Mouse (Mus musculus): ENCODE measurements around the gene Mfsd4a.
A peak's percentile ranks its signal among the peaks of the same experiment; 100 is the strongest.

Mfsd4a gene

DNA sequence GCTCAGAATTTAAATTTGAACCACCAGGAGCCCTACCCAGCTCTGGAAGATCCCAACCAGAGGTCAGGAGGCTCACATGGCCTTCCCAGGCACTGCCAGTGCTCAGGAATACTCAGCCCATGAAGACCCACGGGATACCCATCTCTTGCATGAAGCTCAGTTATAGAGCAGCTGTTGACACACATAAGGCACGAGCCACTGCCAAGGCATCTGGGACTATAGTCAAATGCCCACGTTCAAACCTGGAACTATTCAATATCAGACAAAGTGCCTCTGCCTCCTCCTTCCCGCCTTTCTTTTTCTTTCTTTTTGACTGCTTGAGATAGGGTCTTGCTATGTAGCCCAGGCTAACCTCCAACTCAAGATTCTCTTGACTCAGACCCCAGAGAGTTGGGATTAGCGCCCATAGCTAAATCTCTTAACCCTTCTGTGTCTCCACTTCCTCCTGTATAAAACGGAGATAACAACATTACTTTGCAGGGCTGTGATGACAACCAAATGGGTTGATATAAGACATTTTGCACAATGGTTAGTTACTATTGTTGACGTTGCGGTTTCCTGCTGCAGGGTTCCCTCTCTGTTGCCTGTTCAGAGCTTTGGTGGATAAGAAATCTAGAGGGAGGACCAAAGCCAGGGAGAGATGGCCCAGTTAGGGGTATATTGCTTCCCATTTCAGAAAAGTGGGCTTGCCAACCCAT lies 2.2 kb downstream of the Mfsd4a start:
- DNase-seq (ENCODE audit: low spot score in 2 of 2) = peak; percentile 47 to 68

DNA sequence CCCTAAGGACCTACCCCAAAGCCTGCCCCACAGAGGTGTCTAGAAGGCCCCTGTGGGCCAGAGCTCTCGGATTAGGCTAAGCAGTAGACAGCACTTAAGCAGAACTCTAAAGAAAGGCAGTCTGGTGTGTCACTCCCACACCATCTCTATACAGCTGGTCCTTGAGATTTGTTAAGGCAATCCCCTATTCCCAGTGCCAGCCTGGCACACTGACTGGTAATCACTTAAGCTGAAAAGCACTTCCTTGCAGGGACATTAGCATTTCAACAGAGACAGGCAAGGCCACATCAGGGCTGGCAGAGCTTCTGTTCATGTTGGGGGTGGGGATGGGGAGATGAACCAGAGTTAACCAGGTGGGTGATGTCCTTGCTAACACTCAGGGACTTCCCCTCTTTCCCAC lies 2.9 kb downstream of the Mfsd4a start:
- DNase-seq (ENCODE audit: low spot score in 2 of 2) = peak; percentile 57 to 66

DNA sequence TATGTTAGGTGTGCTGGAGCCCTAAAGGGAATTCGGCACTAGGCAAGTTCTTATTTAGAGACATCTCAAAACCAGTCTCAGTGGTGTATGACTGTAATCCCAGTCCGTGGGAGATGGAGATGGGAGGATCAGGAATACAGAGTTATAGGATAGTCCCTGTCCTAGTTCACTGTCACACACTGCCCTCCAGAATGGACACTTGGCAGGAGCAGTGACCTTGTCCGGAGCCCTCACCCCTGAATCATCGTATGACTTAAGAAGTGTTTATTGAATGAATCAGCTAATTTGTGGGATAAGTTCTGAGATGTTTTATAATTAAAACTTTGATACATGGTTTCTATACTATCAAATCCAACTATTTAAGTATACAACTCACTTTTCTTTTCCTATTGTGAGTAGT lies 4.8 kb downstream of the Mfsd4a start:
- no peak for DNase-seq (ENCODE audit: low spot score in 2 of 2)

DNA sequence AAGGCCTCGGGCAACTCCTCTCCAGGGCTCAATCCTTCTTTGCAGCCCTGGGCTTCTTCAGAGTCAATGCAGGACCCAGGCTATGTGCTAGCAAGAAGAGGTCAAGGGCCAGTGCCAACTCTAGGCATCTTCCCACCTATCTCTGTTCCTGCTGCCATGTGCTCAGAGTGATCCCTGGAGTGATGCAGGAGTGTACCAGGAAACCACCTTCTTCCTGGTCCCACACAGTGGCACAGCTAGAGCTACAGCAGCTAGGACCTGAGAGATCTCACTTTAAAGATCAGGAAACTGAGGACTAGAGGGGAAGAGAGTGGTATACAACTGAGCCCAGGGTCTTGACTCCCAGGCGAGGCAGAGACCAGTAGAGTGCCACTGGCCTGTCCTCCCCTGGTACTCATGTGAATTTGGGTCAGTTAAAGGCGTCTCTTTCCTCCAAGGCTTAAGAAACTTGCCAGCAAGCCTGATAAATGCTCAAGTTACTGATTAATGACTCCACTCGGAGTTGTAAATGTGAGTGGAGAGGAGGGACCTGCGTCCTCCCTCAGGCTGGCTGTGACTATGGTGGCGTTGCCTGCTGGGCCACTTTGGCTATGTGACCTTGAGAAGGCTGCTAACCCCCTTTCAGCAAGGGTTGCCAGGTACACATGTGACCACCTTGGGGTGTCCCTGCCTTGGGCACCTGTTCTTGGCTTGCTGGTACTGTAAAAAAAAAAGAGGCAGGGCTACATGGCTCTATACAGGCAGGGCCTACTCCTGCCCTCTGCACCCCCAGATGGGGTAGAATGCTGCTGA lies 5.9 kb downstream of the Mfsd4a start:
- no peak for DNase-seq (ENCODE audit: low spot score in 2 of 2)

DNA sequence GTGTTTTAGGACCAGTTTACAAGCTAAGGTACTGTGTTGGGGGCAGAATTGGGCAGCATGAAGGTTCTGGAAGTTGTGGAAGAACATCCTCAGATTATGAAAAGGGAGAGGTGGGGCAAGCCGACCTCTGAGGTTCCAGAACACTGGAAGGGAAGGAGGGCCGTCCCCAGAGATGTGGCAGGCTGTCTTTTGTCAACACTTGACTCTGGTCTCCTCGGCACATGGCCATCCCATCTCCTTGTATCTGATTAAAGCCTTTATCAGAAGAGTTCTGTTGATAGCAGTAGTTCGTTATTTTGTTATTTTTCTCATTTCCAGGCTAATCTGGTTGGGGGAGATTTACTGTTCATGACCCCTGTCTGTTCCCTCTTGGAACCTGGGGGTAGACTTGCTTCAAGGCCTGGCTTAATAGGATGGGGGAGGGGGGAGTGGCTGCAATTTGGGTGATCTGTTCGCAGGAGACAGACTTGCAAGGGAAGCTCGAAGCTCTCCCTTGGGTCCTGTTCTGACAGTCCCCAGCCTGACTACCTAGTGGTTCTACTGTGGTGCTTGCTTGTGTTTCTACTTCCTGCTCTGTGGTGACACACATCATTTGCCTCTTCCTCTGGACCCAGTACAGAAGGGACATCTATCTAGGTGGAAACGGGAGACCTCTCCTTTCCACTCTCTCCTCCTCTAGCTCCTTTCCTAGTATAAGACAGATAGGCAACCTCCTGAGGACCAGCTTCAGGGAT lies 7.7 kb downstream of the Mfsd4a start:
- DNase-seq (ENCODE audit: low spot score in 2 of 2) = no peak

DNA sequence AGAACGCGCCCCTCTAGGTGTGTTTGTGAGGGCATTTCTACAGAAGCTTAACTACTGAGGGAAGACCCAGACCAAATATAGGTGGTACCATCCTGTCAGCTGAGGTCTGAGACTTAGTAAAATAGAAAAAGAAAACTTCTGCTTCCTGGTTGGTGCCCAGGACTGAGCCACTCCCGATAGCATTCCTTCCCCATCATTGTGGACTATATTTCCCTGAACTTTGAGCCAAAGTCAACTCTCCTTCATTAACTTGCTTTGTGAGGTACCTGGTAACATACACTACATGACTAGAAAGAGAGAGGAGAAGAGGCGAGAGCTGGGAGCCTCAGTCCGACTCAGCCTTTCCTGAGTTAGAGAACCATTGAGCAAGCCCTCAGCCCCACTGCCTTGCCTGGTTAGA lies 9.3 kb downstream of the Mfsd4a start:
- no peak for DNase-seq (ENCODE audit: low spot score in 2 of 2)

DNA sequence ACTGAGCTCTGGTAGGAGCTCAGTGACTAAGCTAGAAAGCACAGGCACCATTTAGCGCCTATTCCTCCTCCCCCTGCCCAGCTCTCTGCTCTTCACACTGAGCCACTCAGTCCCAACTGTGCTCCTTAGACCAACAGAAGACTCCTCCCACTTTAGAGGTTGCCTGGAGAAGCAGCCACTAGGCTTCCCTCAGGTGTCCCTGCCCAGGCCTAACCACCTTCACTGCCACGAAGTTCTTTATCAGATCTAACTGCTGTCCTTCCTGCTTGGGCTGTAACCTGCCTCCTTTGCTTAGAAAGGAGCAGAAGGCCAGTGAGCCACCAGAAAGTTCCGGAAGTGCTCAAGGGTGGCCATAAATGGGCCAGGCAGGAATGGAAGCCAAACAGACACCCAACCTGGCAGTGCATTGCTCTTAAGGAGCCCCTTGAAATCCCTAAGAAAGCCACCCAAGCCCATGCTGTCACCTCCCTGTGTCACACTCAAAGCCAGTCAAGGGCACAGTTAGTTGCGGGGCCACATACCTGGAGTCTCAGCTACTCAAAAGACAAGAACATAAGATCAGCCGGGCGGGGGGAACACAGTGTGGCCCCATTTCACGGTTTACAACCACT lies 12.7 kb downstream of the Mfsd4a start:
- DNase-seq (ENCODE audit: low spot score in 2 of 2) = no peak

DNA sequence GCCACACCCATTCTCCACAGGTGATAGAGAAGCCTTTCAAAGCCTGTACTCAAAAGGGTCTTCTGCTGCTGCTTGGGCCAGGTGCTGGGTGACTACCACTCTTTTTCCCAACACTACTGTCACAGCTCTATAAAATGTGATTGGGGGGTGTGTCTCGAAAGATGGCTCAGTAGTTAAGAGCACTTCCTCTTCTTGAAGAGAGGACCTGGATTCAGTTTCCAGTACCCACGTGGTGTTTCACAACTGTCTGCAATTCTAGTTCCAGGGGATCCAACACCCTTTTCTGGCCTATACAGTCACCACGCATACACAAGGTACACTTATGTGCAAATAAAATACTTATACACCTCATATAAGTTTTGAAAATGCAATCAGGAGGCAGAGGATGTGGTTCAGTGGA lies 13.5 kb downstream of the Mfsd4a start:
- no peak for DNase-seq (ENCODE audit: low spot score in 2 of 2)

DNA sequence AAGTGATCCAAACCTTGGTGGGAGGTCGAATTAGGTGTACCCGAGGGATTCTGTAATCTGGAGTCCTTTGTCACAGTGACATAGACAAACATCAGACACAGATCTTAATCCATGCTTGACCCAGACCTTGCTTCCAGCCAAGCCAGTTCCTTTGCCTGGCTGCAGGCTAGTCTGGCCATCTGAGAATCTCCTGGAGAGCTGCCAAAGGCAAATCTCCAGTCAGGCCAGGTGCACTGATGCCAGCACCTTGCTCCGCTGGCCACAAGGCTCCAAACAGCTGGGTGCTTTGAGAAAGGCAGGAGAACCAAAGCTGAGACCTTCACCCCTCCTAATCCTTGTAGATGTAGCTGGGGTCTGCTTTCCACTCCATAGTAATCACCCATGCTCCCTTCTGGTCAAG lies 16.1 kb downstream of the Mfsd4a start:
- no peak for DNase-seq (ENCODE audit: low spot score in 2 of 2)

DNA sequence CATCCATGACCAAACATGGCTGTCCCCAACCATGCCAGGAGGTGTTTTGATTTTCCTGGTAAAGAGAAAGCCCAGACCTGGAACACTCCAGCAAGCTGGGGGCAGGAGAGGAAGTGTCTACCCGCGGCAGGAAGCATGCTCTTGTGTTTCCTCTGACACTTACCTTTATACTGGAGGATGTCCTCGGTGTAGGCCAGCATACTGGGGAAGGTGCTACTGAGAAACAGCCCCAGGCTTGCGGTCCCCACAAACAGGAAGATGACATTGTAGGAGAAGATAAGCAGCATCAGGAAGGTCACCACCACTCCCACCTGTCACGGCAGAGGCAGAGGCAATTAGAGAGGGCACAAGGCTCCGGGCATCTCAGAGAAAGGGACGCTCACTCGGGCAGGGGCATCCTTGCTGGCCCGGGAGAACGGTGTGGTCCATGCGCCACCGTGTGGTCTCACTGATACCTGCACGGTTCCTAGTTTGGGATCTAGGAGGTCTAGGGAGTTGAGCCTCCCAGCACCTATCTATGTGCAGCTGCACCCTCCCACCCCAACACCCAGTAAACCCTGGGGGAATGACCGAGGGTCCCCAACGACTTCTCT lies 21.6 kb downstream of the Mfsd4a start:
- peak; percentile 60 to 76 for DNase-seq (ENCODE audit: low spot score in 2 of 2)

DNA sequence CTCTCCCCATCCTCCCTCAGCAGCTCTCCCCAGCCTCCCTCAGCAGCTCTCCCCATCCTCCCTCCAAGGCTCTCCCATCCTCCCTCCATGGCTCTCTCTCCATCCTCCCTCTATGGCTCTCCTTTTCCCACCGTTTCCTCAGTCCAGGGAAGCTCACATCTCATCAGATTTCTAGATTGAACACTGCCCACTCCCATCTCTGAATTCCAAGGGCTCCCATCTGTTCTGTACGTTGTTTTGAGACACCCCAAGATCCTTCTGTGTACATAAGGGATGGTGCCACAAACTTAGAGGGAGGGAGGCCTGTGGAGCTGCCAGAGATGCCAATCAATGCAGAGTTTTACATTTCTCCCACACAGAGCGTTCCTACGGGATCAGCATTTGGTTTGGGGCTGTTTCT lies 24.1 kb downstream of the Mfsd4a start:
- peak; percentile 39 to 73 for DNase-seq (ENCODE audit: low spot score in 2 of 2)

DNA sequence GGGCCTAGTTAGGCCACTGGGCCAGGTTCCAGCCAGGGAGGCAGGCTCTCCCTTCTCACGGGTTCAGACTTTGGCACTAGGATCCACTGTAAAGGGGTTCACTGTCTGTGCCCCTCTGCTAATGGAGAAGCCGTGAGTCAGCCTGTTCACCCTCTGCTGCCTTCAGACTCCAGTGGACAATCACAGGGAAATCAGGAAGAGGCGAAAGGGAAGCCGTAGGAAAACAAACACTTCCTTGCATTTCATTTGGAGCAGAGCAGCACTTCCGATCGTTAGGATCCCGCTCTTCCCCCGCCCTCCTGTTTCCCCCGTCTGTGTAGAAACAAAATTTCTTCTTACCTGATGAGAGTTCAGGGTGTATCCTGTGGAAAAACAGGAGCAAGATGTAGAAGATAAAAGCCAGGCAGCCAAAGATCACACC lies 27.7 kb downstream of the Mfsd4a start:
- no peak for DNase-seq (ENCODE audit: low spot score in 2 of 2)

DNA sequence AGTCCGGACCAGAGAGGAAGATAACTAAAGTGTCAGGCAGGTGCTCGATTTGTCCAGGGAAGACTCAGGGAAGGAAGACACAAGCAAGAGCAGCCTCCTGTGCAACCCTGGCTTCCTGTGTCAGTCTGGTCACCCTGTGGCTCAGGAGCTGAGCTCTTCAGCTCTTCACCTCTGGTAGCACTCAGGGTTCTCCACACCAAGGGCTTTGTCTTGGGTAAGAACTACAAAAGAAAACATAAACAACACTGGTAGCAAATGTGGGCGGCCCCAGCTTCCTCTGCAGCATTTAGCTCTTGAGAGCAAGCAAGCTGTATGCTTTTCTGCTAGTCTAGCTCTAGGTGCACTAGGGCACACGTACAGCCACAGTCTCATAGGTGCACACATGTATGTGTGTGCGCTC lies 29.1 kb downstream of the Mfsd4a start:
- DNase-seq (ENCODE audit: low spot score in 2 of 2) = no peak

DNA sequence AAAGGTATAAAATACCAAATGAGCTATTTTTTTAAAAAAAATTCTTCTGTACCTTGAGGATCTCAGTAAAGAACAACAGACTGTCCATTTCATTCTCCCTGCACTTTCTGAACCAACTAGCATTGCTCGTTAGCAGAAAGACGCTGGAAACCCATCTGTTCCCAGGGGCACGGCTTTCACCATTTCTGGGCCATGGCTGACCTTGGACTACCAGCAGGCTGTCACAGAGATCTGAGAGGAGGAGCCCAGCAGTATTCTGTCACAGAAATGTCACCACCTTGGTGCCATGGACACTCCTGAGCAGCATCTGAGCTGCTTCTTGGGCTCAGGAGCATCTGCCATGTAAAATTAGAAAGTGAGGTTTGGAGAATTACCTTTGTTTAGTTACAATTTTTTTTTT lies 30.1 kb downstream of the Mfsd4a start:
- DNase-seq (ENCODE audit: low spot score in 2 of 2) = no peak

DNA sequence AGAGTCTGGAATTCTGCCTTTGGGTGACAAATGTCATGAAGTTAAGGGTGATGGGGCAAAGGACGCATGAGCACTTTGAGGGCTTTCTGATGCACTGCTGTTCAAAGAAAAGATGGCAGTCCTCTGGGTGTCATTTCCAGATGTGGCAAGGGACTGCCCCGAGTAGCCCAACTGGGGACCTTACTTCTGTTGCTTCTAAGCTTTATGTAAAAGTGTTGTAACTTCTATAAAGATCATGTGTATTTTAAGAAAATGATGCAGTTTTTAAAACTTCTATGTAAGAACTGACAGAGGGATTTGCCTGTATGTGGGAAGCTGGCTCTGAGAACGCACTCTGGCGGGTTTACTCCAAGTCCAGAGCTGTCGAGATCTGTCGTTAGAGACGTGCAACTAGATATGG lies 35.7 kb downstream of the Mfsd4a start:
- no peak for DNase-seq (ENCODE audit: low spot score in 2 of 2)

DNA sequence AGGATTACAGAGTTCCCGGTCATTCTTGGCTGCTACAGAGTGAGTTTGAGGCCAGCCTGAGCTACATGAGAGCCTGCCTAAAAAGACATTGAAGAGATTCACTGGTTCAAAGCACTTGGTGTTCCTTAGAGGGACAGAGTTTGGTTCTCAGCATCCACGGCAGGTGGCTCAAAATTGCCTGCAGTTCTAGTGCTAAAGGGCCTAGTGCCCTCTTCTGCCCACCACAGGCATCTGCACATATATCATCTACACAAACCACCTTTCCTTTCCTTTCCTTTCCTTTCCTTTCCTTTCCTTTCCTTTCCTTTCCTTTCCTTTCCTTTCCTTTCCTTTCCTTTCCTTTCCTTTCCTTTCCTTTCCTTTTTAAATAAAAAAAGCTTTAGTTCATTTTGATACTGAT lies 37.3 kb downstream of the Mfsd4a start:
- DNase-seq (ENCODE audit: low spot score in 2 of 2) = no peak

DNA sequence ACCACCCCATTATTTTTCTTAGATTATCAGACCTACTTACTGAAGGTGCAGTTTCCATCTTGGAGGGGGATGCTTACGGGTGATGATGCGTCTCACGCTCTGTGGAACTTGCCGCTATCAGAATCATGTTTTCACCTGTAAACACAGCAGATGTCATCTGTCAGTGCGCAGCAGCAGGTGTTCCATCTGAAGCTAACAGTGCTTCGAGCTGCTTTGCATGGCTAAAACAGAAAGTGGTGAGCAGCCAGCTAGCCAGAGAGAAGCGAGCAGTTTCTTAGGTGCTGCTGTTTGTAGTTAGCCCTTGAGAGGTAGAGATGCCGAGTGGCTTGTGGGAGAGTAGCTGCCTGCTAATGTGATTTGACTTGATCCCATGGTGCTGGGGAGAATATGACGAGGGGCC lies 39.4 kb downstream of the Mfsd4a start:
- no peak for DNase-seq (ENCODE audit: low spot score in 2 of 2)

DNA sequence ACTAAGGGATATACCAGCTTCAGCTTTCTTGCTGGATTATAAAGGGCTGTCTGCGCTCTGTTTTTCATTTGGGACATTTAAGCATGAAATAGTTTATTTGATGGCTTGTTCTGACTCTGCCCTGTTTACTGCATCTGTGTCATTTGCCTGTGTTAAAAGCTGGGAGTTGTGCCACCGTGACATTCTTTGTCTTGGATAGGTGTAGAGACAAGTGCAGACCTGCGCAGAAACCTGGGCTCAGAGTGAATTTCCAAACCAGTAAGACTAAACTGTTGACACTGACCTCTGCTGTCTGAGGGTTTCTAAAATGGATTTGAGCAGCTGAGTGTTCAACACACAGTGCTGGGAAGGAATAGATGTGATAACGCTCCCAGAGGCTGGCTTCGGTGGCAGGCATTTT lies 39.9 kb downstream of the Mfsd4a start:
- no peak for DNase-seq (ENCODE audit: low spot score in 2 of 2)

DNA sequence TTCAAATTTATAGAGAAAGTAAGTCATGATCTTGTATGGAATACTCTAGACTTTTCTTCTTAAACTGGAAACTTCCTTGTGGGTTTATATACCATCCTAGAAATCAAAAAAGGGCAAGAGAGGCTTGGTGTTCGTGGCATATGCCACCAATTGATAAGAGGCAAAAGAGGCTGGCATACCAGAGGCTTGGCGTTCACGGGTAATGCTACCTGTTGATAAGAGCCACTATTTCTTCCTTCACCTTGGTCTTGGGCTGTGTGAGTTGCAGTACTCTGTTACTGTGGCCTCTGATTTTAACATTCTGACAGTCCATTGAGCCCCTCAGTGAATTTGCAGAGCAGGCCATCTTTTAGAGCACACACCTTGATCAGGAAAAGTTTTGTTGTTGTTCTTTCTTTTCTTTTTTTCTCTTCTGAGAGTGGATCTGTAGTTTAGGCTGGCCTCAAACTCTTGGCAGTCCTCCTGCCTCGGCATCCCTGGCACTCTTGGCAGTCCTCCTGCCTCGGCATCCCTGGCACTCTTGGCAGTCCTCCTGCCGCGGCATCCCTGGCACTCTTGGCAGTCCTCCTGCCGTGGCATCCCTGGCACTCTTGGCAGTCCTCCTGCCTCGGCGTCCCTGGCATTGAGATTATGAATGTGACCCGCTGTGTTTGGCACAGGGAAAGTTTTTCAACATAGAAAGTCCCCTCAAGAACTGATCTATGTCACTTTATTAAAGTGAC lies 40.8 kb downstream of the Mfsd4a start:
- no peak for DNase-seq (ENCODE audit: low spot score in 2 of 2)

DNA sequence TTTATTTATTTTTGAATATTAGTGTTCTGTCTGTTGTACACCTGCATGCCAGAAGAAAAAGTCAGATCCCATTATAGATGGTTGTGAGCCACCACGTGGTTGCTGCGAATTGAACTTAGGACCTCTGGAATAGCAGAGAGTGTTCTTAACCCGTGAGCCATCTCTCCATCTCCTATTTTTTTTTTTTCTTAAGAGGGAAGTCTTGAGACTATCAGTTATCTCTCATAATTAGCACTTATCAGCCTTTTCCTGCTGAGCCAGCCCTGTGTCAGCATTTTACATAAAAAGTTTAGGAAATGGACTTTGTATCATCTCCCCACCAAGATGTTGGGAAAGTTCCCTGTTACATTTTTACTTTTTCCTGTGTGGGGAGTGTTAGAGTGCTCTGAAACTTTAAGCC lies 45.8 kb downstream of the Mfsd4a start:
- no peak for DNase-seq (ENCODE audit: low spot score in 2 of 2)

DNA sequence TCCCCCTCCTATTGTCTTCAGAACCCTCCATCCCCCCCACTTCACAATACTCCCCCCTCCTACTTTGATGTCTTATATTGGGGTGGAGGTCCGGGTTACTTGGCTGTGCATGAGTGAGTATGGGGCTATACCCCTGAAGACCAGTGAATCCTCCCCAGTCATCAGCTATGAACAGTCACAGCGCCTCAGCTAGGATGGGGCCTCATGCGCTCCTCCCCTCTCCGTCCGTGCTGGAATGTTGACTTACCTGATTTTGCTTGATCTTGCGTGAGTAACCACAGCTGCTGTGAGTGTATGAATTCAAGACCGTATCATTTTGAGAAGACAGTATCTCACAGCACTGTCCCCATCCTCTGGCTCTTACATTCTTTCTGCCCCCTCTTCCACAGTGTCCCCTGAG lies 48.0 kb downstream of the Mfsd4a start:
- DNase-seq (ENCODE audit: low spot score in 2 of 2) = no peak
